Mouse (Mus musculus): Measurements from ENCODE around the gene Map2k6. TPM values are rescaled to one million over a fixed set of nuclear protein-coding genes. Genes with fewer than 3 reads are reported as not detected.

Gene Map2k6
- polyA plus RNA-seq (2012; rRNA removed) = 3.0 and 4.5 TPM in 2 replicates

GRCm38 (mm10) chr11:110398553-110399239, at the start of gene Map2k6:
Gene Map2k6 (plus strand): TSS chr11:110399122.

Other genes with a start within 250 kb of the Map2k6 start
- gene Abca9, start 230.9 kb upstream of the Map2k6 start, polyA plus RNA-seq (2012; rRNA removed) = 0.40 and 0.52 TPM in 2 replicates
- gene Abca6, start 147.3 kb upstream of the Map2k6 start, polyA plus RNA-seq (2012; rRNA removed) = 0.02 and 0.07 TPM in 2 replicates
- gene Abca5, start 61.4 kb upstream of the Map2k6 start, polyA plus RNA-seq (2012; rRNA removed) = 0.19 and 0.47 TPM in 2 replicates

Measured in colon, adult 2 months (tissue).